Mouse (Mus musculus) liver, embryonic 16.5 days (tissue): ENCODE measurements at regions not wholly inside any gene's neighbourhood (a gene's known extent, or its start where the extent isn't known, plus 50 kb on each side); places are given as distances from the start of the nearest gene placed in this dataset.

Experiments used
- ATAC-seq: fragments of 200-750 bp; cut with Nextera tagmentation; 2 replicates; pipeline ENCODE4 v1.8.0; 2017; ENCODE audit warnings: low read depth, mild to moderate bottlenecking, moderate number of reproducible peaks, moderate library complexity
- H3K27ac ChIP-seq: fragments of 300-500 bp; sonication (generic); 2 replicates; pipeline ENCODE4 v1.5.1; 2014; ENCODE audit warnings: mild to moderate bottlenecking, low read length
- H3K27me3 ChIP-seq: fragments of 300-500 bp; sonication (generic); 2 replicates; pipeline ENCODE4 v1.6.1; 2014; ENCODE audit warnings: low read depth, low read length, mixed read lengths; ENCODE audit not compliant: control insufficient read depth, insufficient read depth
- H3K36me3 ChIP-seq: fragments of 300-500 bp; sonication (generic); 2 replicates; pipeline ENCODE4 v1.6.1; 2014; ENCODE audit warnings: mild to moderate bottlenecking; ENCODE audit not compliant: control insufficient read depth, insufficient read depth
- H3K4me1 ChIP-seq: fragments of 300-500 bp; sonication (generic); 2 replicates; pipeline ENCODE4 v1.6.1; 2014; ENCODE audit warnings: low read depth, low read length, mixed read lengths; ENCODE audit not compliant: control insufficient read depth
- H3K4me2 ChIP-seq: fragments of 300-500 bp; sonication (generic); 2 replicates; pipeline ENCODE4 v1.6.1; 2014; ENCODE audit warnings: low read depth, low read length, mixed read lengths
- H3K4me3 ChIP-seq: fragments of 300-500 bp; sonication (generic); 2 replicates; pipeline ENCODE4 v1.5.1; 2014; ENCODE audit warnings: low read depth, mild to moderate bottlenecking, low read length
- H3K9ac ChIP-seq: fragments of 300-500 bp; sonication (generic); 2 replicates; pipeline ENCODE4 v1.6.1; 2014; ENCODE audit warnings: low read depth, low read length
- H3K9me3 ChIP-seq: fragments of 300-500 bp; sonication (generic); replicated peaks from 2 replicates; pipeline ENCODE4 v1.6.1; 2016; ENCODE audit warnings: low read length; ENCODE audit not compliant: control insufficient read depth
- WGBS: fragments of 180-500 bp; shearing (Covaris S2); extraction: QIAGEN DNeasy Blood & Tissue Kit; methylation state at CpG from one replicate; pipeline ENCODE4 v1.1.7; 2014; ENCODE audit not compliant: insufficient replicate concordance; 5-methylcytosine and 5-hydroxymethylcytosine counted together

DNA sequence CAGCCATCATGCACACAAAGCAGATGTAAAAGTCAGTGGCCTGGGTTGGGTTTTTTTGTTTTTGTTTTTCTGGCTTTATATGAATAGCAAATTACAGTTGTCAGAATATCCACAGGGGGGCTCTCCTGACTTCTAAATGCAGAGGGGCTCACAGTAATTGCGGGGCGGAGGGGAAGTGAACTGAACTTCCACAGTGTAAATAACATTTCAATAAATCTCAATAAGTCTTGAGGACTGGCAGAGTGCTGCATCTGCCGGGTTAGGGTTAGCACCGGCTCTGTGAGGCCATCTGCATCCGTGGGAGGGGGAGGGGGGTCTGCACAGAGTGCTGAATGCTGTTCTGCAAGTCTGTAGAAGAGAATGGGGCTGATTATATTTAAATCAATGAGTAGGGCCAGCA is 50.3 kb upstream of the Arl4c start:
- Histone ChIP-seq H3K9me3 (no peaks in the 10 kb centered on the region), H3K4me3 (no peak overlapping the region), H3K4me2 (no peak overlapping the region), H3K9ac (no peak overlapping the region), H3K27ac (no peak overlapping the region), H3K27me3 (no peaks in the 10 kb centered on the region), H3K4me1 (no peaks in the 10 kb centered on the region), H3K36me3 (no peaks in the 10 kb centered on the region)
- 13% methylated on average over 5 of the region's 5 CpGs for WGBS
- ATAC-seq = no peak

DNA sequence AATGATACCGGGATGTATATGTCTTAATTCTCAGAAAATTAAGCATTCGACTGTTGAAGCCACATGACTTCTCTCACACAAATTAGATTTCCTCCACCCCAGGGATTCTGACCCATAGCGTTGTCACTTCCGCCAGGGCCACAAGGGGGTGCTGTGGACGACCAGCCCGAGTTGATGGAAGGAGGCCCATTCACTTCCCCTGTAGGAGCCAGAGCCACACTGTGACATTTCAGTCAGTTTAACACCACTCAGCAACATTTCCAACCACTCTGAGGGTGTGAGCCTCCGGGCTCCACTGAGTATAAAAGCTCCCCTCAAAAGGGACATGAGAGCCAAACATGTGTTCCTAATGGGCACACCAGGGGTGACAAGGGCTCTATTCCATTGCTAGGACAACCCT is 54.6 kb upstream of the Arl4c start:
- Histone ChIP-seq H3K9me3 (no peaks in the 10 kb centered on the region), H3K9ac (no peak overlapping the region), H3K36me3 (no peaks in the 10 kb centered on the region), H3K4me1 (no peaks in the 10 kb centered on the region), H3K4me2 (no peak overlapping the region), H3K4me3 (no peak overlapping the region), H3K27ac (no peak overlapping the region), H3K27me3 (no peaks in the 10 kb centered on the region)
- 61% methylated on average over 7 of the region's 7 CpGs for WGBS
- ATAC-seq = no peak

DNA sequence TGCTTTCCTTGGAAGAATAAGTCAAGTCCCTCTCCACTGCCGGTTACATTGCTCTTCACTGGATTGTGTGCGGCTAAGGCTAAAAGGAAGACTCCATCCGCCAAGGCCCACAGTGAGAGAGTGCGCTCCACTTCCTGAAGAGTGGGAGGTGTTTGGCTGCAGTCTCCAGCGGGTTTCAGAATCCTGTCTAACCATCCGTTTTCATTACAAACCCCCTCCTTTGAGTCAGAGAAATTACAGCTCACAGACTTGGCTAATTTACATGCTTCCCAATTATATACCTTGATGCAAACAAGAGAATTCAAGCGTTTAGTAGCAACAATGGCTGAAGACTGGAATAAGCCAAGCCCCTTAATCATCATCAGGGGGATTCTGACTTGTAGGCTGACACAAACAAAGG is 55.1 kb upstream of the Arl4c start:
- H3K4me1 ChIP-seq = no peaks in the 10 kb centered on the region
- H3K4me2 ChIP-seq = no peak overlapping the region
- no peak overlapping the region for H3K27ac ChIP-seq
- ATAC-seq = no peak
- no peaks in the 10 kb centered on the region for H3K36me3 ChIP-seq
- H3K9me3 ChIP-seq = no peaks in the 10 kb centered on the region
- H3K27me3 ChIP-seq = no peaks in the 10 kb centered on the region
- 65% methylated on average over 7 of the region's 7 CpGs for WGBS
- no peak overlapping the region for H3K9ac ChIP-seq
- no peak overlapping the region for H3K4me3 ChIP-seq

DNA sequence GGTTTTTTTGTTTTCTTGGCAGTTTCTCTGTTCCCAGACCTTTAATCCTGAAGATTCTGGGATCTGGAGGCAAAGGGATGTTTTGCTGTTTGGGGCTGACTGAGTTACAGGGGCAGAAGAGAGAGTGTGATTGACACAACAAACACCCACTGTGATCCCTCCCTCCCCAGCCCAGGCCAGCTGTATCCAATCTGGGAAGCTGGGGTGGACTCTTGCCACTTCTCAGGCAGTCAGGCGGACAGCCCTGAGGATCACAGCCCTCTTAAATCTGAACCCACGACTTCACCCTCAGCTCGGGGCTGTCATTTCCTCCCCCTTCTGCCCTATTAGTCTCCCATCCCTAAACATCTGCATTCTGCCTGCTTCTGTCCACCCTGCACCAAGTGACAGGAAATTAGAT is 55.7 kb upstream of the Arl4c start:
- Histone ChIP-seq H3K4me3 (no peak overlapping the region), H3K9ac (no peak overlapping the region), H3K4me1 (no peaks in the 10 kb centered on the region), H3K36me3 (no peaks in the 10 kb centered on the region), H3K9me3 (no peaks in the 10 kb centered on the region), H3K27ac (no peak overlapping the region), H3K27me3 (no peaks in the 10 kb centered on the region), H3K4me2 (no peak overlapping the region)
- no peak for ATAC-seq
- WGBS = 41% methylated on average over 3 of the region's 3 CpGs

DNA sequence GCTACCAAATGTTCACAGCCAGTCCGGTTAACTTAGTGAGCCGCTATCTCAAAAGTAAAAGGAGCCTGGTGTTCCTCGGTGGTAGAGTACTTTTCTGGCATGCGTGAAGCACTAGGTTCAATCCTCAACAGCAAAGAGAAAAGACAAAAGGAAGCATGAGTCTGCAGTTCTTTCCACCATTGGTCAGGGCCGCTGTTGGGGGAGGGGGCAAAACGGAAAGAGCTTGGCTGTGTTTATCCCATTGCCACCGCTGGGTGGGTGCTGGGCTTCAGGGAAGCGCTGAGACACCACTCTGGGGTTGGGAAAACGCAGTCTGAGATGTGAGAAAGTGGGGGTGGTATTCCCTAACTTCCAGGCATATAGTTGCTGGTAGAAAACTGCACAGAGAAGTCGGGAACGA is 58.6 kb upstream of the Arl4c start:
- H3K4me1 ChIP-seq = no peaks in the 10 kb centered on the region
- no peak overlapping the region for H3K4me3 ChIP-seq
- H3K36me3 ChIP-seq = no peaks in the 10 kb centered on the region
- no peak overlapping the region for H3K27ac ChIP-seq
- no peak for ATAC-seq
- H3K27me3 ChIP-seq = no peaks in the 10 kb centered on the region
- 46% methylated on average over 11 of the region's 11 CpGs for WGBS
- H3K4me2 ChIP-seq = no peak overlapping the region
- H3K9ac ChIP-seq = no peak overlapping the region
- H3K9me3 ChIP-seq = no peaks in the 10 kb centered on the region

DNA sequence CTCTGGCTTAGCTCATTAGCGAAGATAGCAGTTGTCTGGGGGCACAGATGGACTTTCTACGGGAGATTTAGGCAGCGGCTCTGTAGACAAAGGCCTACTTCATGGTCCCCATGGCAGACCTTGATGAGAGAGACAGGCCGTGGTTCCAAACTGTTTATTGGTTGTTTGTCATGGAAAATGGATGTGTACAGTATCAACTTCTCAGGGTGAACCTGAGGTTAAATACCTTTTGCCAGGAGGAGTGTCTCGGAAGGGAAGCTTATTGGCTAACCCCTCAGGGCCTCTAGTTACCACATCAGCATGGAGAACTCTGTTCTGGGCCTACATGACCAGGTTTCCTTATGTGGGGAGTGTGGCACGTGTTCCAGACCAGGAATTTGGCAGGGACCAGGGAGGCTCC is 59.1 kb upstream of the Arl4c start:
- no peak overlapping the region for H3K4me2 ChIP-seq
- H3K27ac ChIP-seq = no peak overlapping the region
- no peaks in the 10 kb centered on the region for H3K27me3 ChIP-seq
- no peaks in the 10 kb centered on the region for H3K9me3 ChIP-seq
- no peaks in the 10 kb centered on the region for H3K4me1 ChIP-seq
- no peaks in the 10 kb centered on the region for H3K36me3 ChIP-seq
- WGBS = 60% methylated on average over 6 of the region's 6 CpGs
- no peak overlapping the region for H3K9ac ChIP-seq
- ATAC-seq = no peak
- no peak overlapping the region for H3K4me3 ChIP-seq

DNA sequence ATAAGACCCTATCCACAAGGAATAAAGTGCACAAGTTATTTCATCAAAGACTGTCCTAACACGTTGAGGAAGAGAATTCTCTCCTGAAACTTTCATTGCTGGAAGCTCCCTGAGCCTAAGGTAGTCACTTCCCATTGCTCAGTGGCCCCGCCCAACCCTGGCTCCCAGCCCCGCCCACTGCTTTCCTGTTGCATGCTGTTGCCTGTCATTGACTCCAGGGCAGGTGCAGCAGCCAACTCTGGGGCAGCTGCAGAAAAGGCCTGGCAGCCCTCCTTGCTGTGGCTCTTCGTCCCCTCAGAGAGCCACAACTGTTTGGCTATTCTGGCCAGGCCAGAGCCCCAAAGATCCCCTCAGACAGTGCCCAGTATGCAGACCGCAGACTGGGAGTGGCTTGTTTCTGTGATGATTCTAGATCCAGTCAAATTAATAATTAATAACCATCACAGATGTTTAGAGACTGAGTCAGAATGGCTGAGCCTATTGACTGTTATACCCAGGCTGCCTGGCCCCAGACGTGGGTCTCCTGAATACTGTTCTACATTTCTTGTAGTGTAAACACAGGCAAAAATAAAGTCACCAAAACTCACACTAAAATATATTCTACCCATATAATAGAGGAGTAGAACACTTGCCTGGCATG is 61.8 kb upstream of the Arl4c start:
- Histone ChIP-seq H3K27ac (no peak overlapping the region), H3K4me1 (no peaks in the 10 kb centered on the region), H3K36me3 (no peaks in the 10 kb centered on the region), H3K4me2 (no peak overlapping the region), H3K27me3 (no peaks in the 10 kb centered on the region), H3K4me3 (no peak overlapping the region), H3K9ac (no peak overlapping the region), H3K9me3 (no peaks in the 10 kb centered on the region)
- WGBS = 38% methylated on average over 6 of the region's 6 CpGs
- no peak for ATAC-seq

DNA sequence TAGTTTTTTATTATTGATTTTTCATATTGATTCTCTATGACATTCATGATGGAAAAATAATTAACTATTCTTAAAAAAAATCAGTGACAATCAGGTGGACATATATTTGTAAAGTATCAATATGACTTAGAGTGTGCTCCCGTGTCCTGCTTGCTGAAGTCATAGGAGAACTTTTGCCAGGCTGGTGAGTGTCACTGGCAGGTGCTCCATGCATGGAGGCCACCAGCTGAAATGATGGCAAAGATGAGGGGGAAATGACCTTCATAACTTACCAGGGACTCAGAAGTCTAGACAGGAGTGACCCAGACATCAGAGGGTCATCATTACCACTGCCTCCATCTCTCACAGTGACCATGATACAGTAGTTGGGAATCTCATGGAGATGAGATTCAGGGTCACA is 62.5 kb upstream of the Arl4c start:
- Histone ChIP-seq H3K27ac (no peak overlapping the region), H3K9ac (no peak overlapping the region), H3K4me3 (no peak overlapping the region), H3K4me2 (no peak overlapping the region), H3K36me3 (no peaks in the 10 kb centered on the region), H3K9me3 (no peaks in the 10 kb centered on the region), H3K27me3 (no peaks in the 10 kb centered on the region), H3K4me1 (no peaks in the 10 kb centered on the region)
- WGBS = 53% methylated on average over 1 of the region's 1 CpGs
- no peak for ATAC-seq

DNA sequence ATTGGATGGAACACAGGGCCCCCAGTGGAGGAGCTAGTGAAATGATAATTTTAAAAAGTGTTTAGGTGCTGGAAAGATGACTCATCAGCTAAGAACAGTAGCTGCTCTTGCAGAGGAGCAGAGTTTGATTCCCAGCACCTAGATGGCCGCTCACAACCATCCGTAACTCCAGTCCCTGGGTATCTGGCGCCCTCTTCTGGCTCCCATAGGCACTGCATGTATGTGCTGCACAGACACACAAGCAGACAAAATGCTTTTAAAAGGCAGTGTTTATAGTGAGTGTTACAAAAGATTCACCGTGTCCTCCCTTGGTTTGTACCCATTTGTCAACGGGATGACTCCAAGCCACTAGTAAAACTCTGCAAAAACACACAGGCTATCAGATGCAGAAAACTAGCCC is 75.0 kb upstream of the Arl4c start:
- no peak overlapping the region for H3K4me3 ChIP-seq
- ATAC-seq = no peak
- H3K36me3 ChIP-seq = no peaks in the 10 kb centered on the region
- H3K9me3 ChIP-seq = no peaks in the 10 kb centered on the region
- H3K9ac ChIP-seq = no peak overlapping the region
- H3K4me2 ChIP-seq = no peak overlapping the region
- 74% methylated on average over 5 of the region's 5 CpGs for WGBS
- no peak overlapping the region for H3K27ac ChIP-seq
- no peaks in the 10 kb centered on the region for H3K4me1 ChIP-seq
- H3K27me3 ChIP-seq = no peaks in the 10 kb centered on the region
